In genomic region chr6:72570644-72571397, GRCm38 (mm10) we compare ENCODE assay signal across 23 mouse cellular contexts. TPM values are rescaled to one million over a fixed set of nuclear protein-coding genes. Genes with fewer than 3 reads are reported as not detected.
DNase-seq lines count a peak whose midpoint lies in the region; ATAC-seq and TF ChIP-seq lines count a peak whose summit lies in the region.
"Had no signal": no experiment of that assay in that cellular context is flagged by ENCODE, and none has a peak within 500 bp of the region (broad histone marks: within the 10 kb centered on the region; RNA-seq: fewer than 3 reads in every experiment).

No protein-coding gene starts in this region.

- H3K4me1 ChIP-seq in heart, embryonic 16.5 days (ENCODE audit: control insufficient read depth, insufficient read depth, low read length), result peaks cover 1% of the 10 kb centered on the region; the same call in 1 of the 2 replicates
- H3K4me1 ChIP-seq: limb, embryonic 12.5 days had no signal

- H3K27ac ChIP-seq in gastrocnemius, adult 2 months, result peak overlapping the region; percentile 74
- H3K27ac ChIP-seq in heart, embryonic 16.5 days (ENCODE audit: low read length), result no peak overlapping the region
- H3K27ac ChIP-seq: embryonic facial prominence, embryonic 12.5 days; hindbrain, embryonic 15.5 days; left cerebral cortex, adult 2 months; limb, embryonic 12.5 days had no signal

- H3K36me3 ChIP-seq in heart, embryonic 16.5 days (ENCODE audit: control insufficient read depth, insufficient read depth), result peaks cover 2% of the 10 kb centered on the region; the same call in 1 of the 2 replicates

- H3K4me2 ChIP-seq in heart, embryonic 16.5 days (ENCODE audit: low read depth, low read length), result no peak overlapping the region
- H3K4me2 ChIP-seq: embryonic facial prominence, embryonic 12.5 days; hindbrain, embryonic 15.5 days; limb, embryonic 12.5 days had no signal

- TF ChIP-seq CTCF in gastrocnemius, adult 2 months (IDR thresholded peaks at IDR 0.05), result no peak

- WGBS in heart, embryonic 16.5 days, result 81% methylated on average over 10 of the region's 10 CpGs

- H3K4me3 ChIP-seq in gastrocnemius, adult 2 months, result no peak overlapping the region
- H3K4me3 ChIP-seq in heart, embryonic 16.5 days (ENCODE audit: low read length), result no peak overlapping the region
- H3K4me3 ChIP-seq: embryonic facial prominence, embryonic 12.5 days; hindbrain, embryonic 15.5 days; left cerebral cortex, adult 2 months; limb, embryonic 12.5 days had no signal

- peak; percentile 33; the same call in 1 of the 2 replicates for ATAC-seq in heart, embryonic 16.5 days (replicated peaks; ENCODE audit: extremely low read depth, insufficient read depth, low FRiP score)
- ATAC-seq: forebrain, embryonic 16.5 days had no signal

- no peaks in the 10 kb centered on the region for H3K27me3 ChIP-seq in heart, embryonic 16.5 days (ENCODE audit: control insufficient read depth, insufficient read depth, low read length)
- H3K27me3 ChIP-seq: CH12.LX; embryonic facial prominence, embryonic 12.5 days; hindbrain, embryonic 15.5 days; limb, embryonic 12.5 days had no signal

- no peak for DNase-seq in gastrocnemius, adult 2 months
- DNase-seq in gastrocnemius, postnatal 4 days (ENCODE audit: low spot score in 2 of 2), result no peak
- DNase-seq in layer of hippocampus, adult 18-20 months (ENCODE audit: low spot score in 2 of 2), result peak; percentile 43 to 77
- no peak for DNase-seq in layer of hippocampus, postnatal 10 days (ENCODE audit: low spot score in 2 of 2)
- DNase-seq in layer of hippocampus, postnatal 36 days, result peak; percentile 46 to 48
- no peak for DNase-seq in adrenal gland, adult 2 months
- DNase-seq in spleen, postnatal 4 days (ENCODE audit: low spot score in 2 of 2), result no peak
- DNase-seq: adrenal gland, adult 8-10 months; cerebellum, adult 11-12 months; gastrocnemius, postnatal 14 days; kidney, adult 11 months; kidney, postnatal 14 days had no signal

- intact Hi-C loops in gastrocnemius, adult 2 months (cut with DNase I), result no loop called here

- no peak overlapping the region for H3K9ac ChIP-seq in heart, embryonic 16.5 days (ENCODE audit: low read length)
- H3K9ac ChIP-seq: embryonic facial prominence, embryonic 12.5 days; hindbrain, embryonic 15.5 days; limb, embryonic 12.5 days had no signal

- no peaks in the 10 kb centered on the region for H3K9me3 ChIP-seq in heart, embryonic 16.5 days (replicated peaks; ENCODE audit: control insufficient read depth, low read length)
- H3K9me3 ChIP-seq: embryonic facial prominence, embryonic 12.5 days; hindbrain, embryonic 15.5 days; limb, embryonic 12.5 days had no signal

RNA-seq across cellular contexts. Expression of gene Capg, which starts 26.6 kb away (rescaled TPM):
- total RNA-seq in gastrocnemius, adult 2 months (2021), result 1 to 10 TPM; 6.8 to 9.7 TPM
- 10 to 100 TPM; 15.8 to 16.6 TPM for total RNA-seq in gastrocnemius, postnatal 4 days (2021)
- 1 to 10 TPM; 3.9 to 5.0 TPM for total RNA-seq in layer of hippocampus, adult 18-20 months (2021)
- total RNA-seq in layer of hippocampus, postnatal 10 days (2021), result 1 to 10 TPM; 2.1 to 3.4 TPM
- polyA plus RNA-seq in heart, embryonic 16.5 days (2015; fragmentation: Nextera tagmentation; extraction: Ambion mirVana), result 32.3 and 32.8 TPM in 2 replicates
- 1 to 10 TPM; 2.3 to 2.9 TPM for total RNA-seq in layer of hippocampus, postnatal 36 days (2021)
- total RNA-seq in adrenal gland, adult 2 months (2021), result 10 to 100 TPM; 32.2 to 56.3 TPM
- 38.9 and 41.9 TPM in 2 replicates for polyA plus RNA-seq in adrenal gland, adult 2 months (2012; rRNA removed)

RNA-seq across cellular contexts. Expression of gene Elmod3, which starts 27.4 kb away (rescaled TPM):
- 1 to 10 TPM; 7.7 to 9.8 TPM for total RNA-seq in gastrocnemius, adult 2 months (2021)
- total RNA-seq in gastrocnemius, postnatal 4 days (2021), result 1 to 10 TPM; 8.1 to 8.8 TPM
- 10 to 100 TPM; 24.5 to 24.8 TPM for total RNA-seq in layer of hippocampus, adult 18-20 months (2021)
- 10 to 100 TPM; 19.1 to 19.7 TPM for total RNA-seq in layer of hippocampus, postnatal 10 days (2021)
- polyA plus RNA-seq in heart, embryonic 16.5 days (2015; fragmentation: Nextera tagmentation; extraction: Ambion mirVana), result 13.8 and 15.2 TPM in 2 replicates
- 10 to 100 TPM; 20.3 to 22.3 TPM for total RNA-seq in layer of hippocampus, postnatal 36 days (2021)
- total RNA-seq in adrenal gland, adult 2 months (2021), result 10 to 100 TPM; 12.9 to 25.6 TPM
- 25.5 and 29.3 TPM in 2 replicates for polyA plus RNA-seq in adrenal gland, adult 2 months (2012; rRNA removed)

RNA-seq across cellular contexts. Expression of gene Retsat, which starts 27.5 kb away (rescaled TPM):
- 10 to 100 TPM; 56.1 to 98.6 TPM for total RNA-seq in gastrocnemius, adult 2 months (2021)
- total RNA-seq in gastrocnemius, postnatal 4 days (2021), result 10 to 100 TPM; 42.6 to 49.5 TPM
- 10 to 100 TPM; 64.3 to 76.9 TPM for total RNA-seq in layer of hippocampus, adult 18-20 months (2021)
- total RNA-seq in layer of hippocampus, postnatal 10 days (2021), result 10 to 100 TPM; 34.3 to 35.6 TPM
- 25.3 and 30.5 TPM in 2 replicates for polyA plus RNA-seq in heart, embryonic 16.5 days (2015; fragmentation: Nextera tagmentation; extraction: Ambion mirVana)
- 10 to 100 TPM; 54.3 to 55.6 TPM for total RNA-seq in layer of hippocampus, postnatal 36 days (2021)
- total RNA-seq in adrenal gland, adult 2 months (2021), result 100 to 1,000 TPM; 390 to 465 TPM
- polyA plus RNA-seq in adrenal gland, adult 2 months (2012; rRNA removed), result 96.6 and 123 TPM in 2 replicates

RNA-seq across cellular contexts. Expression of gene Tgoln1, which starts 46.0 kb away (rescaled TPM):
- total RNA-seq in gastrocnemius, adult 2 months (2021), result 10 to 100 TPM; 23.2 to 29.0 TPM
- 10 to 100 TPM; 26.5 to 27.9 TPM for total RNA-seq in gastrocnemius, postnatal 4 days (2021)
- total RNA-seq in layer of hippocampus, adult 18-20 months (2021), result 10 to 100 TPM; 95.0 to 98.9 TPM
- 10 to 100 TPM; 49.7 to 51.1 TPM for total RNA-seq in layer of hippocampus, postnatal 10 days (2021)
- 25.3 and 26.2 TPM in 2 replicates for polyA plus RNA-seq in heart, embryonic 16.5 days (2015; fragmentation: Nextera tagmentation; extraction: Ambion mirVana)
- 10 to 100 TPM; 88.8 to 91.6 TPM for total RNA-seq in layer of hippocampus, postnatal 36 days (2021)
- 100 to 1,000 TPM; 241 to 274 TPM for total RNA-seq in adrenal gland, adult 2 months (2021)
- 38.9 and 46.0 TPM in 2 replicates for polyA plus RNA-seq in adrenal gland, adult 2 months (2012; rRNA removed)

RNA-seq across cellular contexts. Expression of gene Sh2d6, which starts 49.3 kb away (rescaled TPM):
- under 1 TPM; 0.59 to 0.99 TPM for total RNA-seq in gastrocnemius, adult 2 months (2021)
- total RNA-seq in gastrocnemius, postnatal 4 days (2021), result under 1 TPM; 0.20 to 0.26 TPM
- under 1 TPM; 0.67 to 0.76 TPM for total RNA-seq in layer of hippocampus, adult 18-20 months (2021)
- under 1 TPM; 0.67 to 0.78 TPM for total RNA-seq in layer of hippocampus, postnatal 10 days (2021)
- polyA plus RNA-seq in heart, embryonic 16.5 days (2015; fragmentation: Nextera tagmentation; extraction: Ambion mirVana), result 0.16 TPM in 1 of 2 replicates, not detected in the other
- total RNA-seq in layer of hippocampus, postnatal 36 days (2021), result under 1 TPM; 0.40 to 0.45 TPM
- under 1 TPM; 0.23 to 0.24 TPM for total RNA-seq in adrenal gland, adult 2 months (2021)
- 0.25 and 0.49 TPM in 2 replicates for polyA plus RNA-seq in adrenal gland, adult 2 months (2012; rRNA removed)
- total RNA-seq: common myeloid progenitor, adult 5-6 weeks; megakaryocyte-erythroid progenitor cell, adult 5-6 weeks had no signal
- polyA plus RNA-seq: embryonic facial prominence, embryonic 12.5 days; liver, embryonic 16.5 days; neural tube, embryonic 11.5 days had no signal

Comparison
In these comparisons a context has a peak if more than half of its experiments do, and no peak if none do; other contexts are left out.
1. DNase-seq: peak in layer of hippocampus, adult 18-20 months (2 of 2) and layer of hippocampus, postnatal 36 days (2 of 2); none in gastrocnemius, adult 2 months (single experiment), gastrocnemius, postnatal 4 days (0 of 2), layer of hippocampus, postnatal 10 days (0 of 2), adrenal gland, adult 2 months (single experiment) and spleen, postnatal 4 days (0 of 2).